Mouse (Mus musculus) cortical plate, adult 2 months (tissue): ENCODE data around the gene Plekha6.

ENCODE experiments used
- CTCF ChIP-seq: fragments of 200-500 bp; IDR thresholded peaks from 2 replicates; pipeline ENCODE4 v1.5.1; 2011; ENCODE audit warnings: mild to moderate bottlenecking, control low read depth, low read length; ENCODE audit not compliant: insufficient read depth; ENCODE audit errors: extremely low read depth
- POLR2A ChIP-seq: fragments of 200-500 bp; IDR thresholded peaks from 2 replicates; pipeline ENCODE4 v1.6.1; 2011; ENCODE audit warnings: mild to moderate bottlenecking, low read length, control low read depth; ENCODE audit not compliant: insufficient read depth; ENCODE audit errors: extremely low read depth

DNA sequence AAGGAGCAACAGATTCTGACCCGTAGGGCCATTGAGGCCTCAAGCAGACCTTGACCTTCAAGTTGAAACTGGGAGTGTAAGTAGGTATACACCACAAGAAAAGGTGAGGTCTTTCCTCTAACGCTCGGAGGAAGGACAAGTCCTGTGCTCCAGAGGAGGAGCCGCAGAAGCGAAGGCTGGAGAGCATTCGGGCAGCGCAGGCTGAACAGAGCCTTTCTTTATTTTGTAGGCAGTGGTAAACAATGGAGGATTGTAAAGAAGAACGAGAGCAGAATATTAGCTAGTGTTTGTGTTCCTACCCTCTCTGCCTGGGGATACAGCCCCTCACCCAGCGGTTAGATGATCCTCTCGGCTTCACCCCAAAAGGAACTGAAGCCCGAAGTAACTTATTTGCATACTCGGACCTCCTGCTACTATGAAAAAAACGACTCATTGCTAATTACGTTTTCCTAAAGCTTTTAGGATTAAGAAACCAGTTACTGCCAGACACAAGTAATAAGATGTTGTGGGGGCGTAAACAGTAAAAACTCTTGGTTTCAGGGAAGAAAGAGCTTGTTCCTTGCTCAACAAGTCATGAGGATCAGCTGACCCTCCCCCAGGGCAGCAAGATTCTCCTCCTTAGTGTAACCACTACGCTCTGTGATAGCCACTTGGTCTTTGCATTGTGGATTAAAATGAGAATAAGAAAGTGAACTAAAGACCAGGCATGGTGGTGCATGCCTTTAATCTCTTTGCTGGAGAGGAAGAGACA is 34.4 kb upstream of the Plekha6 start:
- peak; percentile 42; the same call in 1 of the 2 replicates for TF ChIP-seq POLR2A
- TF ChIP-seq CTCF, result no peak
